In the genomic region with DNA sequence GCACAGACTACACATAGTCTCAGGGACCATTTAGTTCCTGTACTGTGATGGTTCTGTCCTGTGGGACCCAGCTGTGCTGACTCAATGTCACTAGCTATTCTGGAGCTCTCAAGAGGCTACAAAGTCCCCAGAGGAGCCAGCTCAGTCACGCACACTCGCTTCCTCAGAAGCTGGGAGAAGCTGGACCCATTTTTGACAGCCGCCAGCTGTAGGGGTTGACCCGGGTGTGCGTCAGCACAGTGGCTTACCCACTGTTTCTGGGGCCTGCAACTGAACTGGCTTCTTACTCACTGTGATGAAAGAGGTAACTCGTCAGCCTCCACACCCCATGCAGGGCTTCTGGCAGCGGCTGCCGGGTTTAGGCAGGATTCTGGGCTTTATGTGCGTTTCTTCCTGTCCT, we compare ENCODE assay signal across 8 mouse cellular contexts.
DNase-seq lines count a peak whose midpoint lies in the region; ATAC-seq and TF ChIP-seq lines count a peak whose summit lies in the region.

No protein-coding gene starts in this region.

- TF ChIP-seq POLR2A in lung, adult 2 months (IDR thresholded peaks at IDR 0.05; ENCODE audit: borderline replicate concordance, extremely low read depth, low read depth, low read length): no peak

- peaks cover 25% of the 10 kb centered on the region for H3K4me1 ChIP-seq in hindbrain, embryonic 12.5 days
- no peaks in the 10 kb centered on the region for H3K4me1 ChIP-seq in lung, adult 2 months (ENCODE audit: control insufficient read depth, insufficient read depth, low read length)

- DNase-seq in adrenal gland, adult 18-20 months (ENCODE audit: low spot score in 2 of 2): peak; percentile 31 to 33
- no peak for DNase-seq in adrenal gland, postnatal 4 days (ENCODE audit: low spot score in 2 of 2)
- DNase-seq in NIH3T3 (ENCODE audit: low read depth): peak; percentile 39
- peak; percentile 23 for DNase-seq in lung, adult 2 months
- no peak for DNase-seq in testis, postnatal 14 days (ENCODE audit: low spot score)
- DNase-seq in frontal cortex, postnatal 36 days (ENCODE audit: low spot score in 2 of 2): no peak
- no peak for DNase-seq in layer of hippocampus, adult 9-11 months

- TF ChIP-seq CTCF in lung, adult 2 months (IDR thresholded peaks at IDR 0.05; ENCODE audit: insufficient read depth, low read length): no peak

- H3K9me3 ChIP-seq in hindbrain, embryonic 12.5 days (replicated peaks): no peaks in the 10 kb centered on the region

- no peak overlapping the region for H3K9ac ChIP-seq in hindbrain, embryonic 12.5 days

- H3K27ac ChIP-seq in hindbrain, embryonic 12.5 days: peak overlapping the region; percentile 40; the same call in 1 of the 2 replicates

- no peaks in the 10 kb centered on the region for H3K27me3 ChIP-seq in hindbrain, embryonic 12.5 days

- WGBS in hindbrain, embryonic 12.5 days: 41% methylated on average over 9 of the region's 9 CpGs
- WGBS in lung, adult 2 months: 44% methylated on average over 9 of the region's 9 CpGs

- ATAC-seq in hindbrain, embryonic 12.5 days (ENCODE audit: low FRiP score): no peak

- no peaks in the 10 kb centered on the region for H3K36me3 ChIP-seq in hindbrain, embryonic 12.5 days

- H3K4me2 ChIP-seq in hindbrain, embryonic 12.5 days (replicated peaks): no peak overlapping the region

- no peak overlapping the region for H3K4me3 ChIP-seq in hindbrain, embryonic 12.5 days
- H3K4me3 ChIP-seq in lung, adult 2 months (replicated peaks; ENCODE audit: extremely low read depth, low read depth, low read length): no peak overlapping the region

Comparison
In these comparisons a context has a peak if more than half of its experiments do, and no peak if none do; other contexts are left out.
1. DNase-seq: peak in adrenal gland, adult 18-20 months (2 of 2), NIH3T3 (single experiment) and lung, adult 2 months (single experiment); none in adrenal gland, postnatal 4 days (0 of 2), testis, postnatal 14 days (single experiment), frontal cortex, postnatal 36 days (0 of 2) and layer of hippocampus, adult 9-11 months (single experiment).